Mouse (Mus musculus): ENCODE results near the gene Csf2. TPM values are rescaled to one million over a fixed set of nuclear protein-coding genes. Genes with fewer than 3 reads are reported as not detected.

Gene Csf2
- polyA plus RNA-seq, 1 experiment = not detected

DNA sequence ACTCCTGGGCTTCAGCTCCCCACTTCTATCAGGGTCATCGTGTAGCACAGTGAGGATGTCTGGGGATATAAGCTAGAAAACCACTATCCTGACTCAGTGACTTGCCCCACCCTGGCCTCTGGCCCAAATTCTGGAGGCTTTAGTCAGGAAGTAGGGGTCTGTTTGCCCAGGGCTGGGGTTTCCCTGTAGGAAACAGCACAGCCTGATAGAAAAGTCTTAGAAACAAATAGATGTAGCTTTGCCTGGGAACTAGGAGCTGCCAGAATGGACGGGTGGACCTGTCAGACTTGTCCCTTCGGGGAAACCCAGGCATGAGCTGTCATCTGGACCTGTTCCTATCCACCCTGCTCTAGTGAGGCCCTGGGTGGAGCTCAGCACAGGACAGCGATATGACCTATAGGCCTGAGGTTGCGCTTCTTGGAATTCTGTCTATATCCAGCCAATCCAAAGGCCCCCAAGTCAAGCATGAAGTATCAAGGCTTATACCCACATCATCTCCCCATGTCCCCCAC, 24.9 kb downstream of the Csf2 start:
- no peak for TF ChIP-seq POLR2A (IDR thresholded peaks at IDR 0.05; ENCODE audit: borderline replicate concordance, extremely low read depth, insufficient read depth, insufficient read length, poor library complexity, severe bottlenecking)
- DNase-seq (ENCODE audit: low read depth) = no peak

DNA sequence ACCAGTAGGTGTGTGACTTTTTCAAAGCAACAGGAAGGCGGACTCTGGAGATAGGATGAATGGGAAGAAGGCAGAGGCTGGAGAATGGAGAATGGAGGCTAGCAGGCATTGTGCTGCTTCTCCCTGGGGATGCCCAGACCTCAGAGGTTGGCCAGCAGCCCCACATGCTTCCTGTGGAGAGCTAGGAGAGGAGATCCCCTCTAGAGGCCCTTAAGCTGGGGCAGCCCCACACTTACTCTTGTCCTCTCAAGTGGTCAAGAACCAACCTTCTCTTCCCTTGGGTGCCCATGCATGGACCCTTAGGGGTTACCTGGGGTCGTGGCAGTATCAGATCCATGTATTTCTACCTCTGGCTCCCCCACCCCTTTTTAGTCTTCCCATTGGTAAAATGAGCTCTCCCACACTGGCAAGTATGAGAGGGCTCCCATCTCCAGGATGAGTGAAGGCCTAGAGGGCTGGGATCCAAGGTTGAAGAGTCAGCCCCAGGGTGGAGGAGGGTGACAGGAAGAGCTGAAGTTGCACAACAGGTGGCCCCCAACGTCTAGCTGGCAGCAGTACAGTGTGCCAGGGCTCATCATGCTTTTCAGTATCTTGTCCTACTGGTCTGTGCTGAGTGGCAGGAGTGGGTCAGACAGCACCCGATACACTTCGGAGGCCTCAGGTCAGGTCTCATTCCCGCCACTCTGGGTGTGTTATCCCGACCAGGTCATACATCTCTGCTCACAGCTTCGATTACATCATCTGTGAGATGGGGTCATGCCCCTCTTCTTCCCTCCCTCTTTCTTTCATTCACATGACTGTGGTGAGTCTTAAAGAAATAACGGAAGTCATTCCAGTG, 25.6 kb downstream of the Csf2 start:
- no peak for DNase-seq (ENCODE audit: low read depth)
- TF ChIP-seq POLR2A (IDR thresholded peaks at IDR 0.05; ENCODE audit: borderline replicate concordance, extremely low read depth, insufficient read depth, insufficient read length, poor library complexity, severe bottlenecking) = no peak
- no peak for TF ChIP-seq CTCF (IDR thresholded peaks at IDR 0.05; ENCODE audit: borderline replicate concordance, extremely low read depth, insufficient read depth, insufficient read length)

DNA sequence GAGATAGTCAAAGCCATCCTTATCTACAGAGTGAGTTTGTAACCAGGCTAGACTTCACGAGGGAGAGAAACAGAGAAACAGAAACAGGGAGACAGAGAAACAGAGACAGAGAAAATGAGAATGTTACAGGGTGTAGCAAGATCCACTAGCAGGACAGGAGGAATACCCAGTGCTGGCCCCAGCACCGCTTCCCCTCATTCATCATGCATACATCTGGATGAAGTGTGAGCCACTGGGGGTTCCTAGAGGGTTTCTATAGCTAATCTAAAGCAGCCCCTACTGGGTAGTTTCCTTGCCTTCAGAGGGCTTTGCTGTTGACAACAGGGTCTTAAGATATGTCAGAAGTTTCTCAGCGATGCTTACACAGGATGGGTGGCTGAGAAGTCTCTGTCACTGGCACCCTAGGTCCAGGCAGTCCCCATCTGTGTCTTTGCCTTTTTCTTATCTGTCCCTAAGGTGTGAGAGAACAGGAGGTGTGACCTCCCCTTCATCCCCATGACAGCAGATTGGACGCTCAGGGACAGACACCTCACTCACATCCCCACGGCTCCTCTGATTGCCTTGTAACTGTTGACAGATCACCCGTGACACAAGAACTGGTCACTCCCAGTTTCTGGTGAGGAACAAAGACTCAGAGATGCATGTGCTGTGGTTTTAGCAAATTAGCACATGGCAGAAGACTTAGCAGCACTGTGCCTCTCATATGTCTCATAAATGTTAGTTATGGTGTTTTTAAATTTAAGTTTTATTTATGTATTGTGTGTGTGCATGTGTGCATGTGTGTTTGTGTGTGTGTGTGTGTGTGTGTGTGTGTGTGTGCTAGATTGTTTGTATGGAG, 29.3 kb downstream of the Csf2 start:
- TF ChIP-seq POLR2A (IDR thresholded peaks at IDR 0.05; ENCODE audit: borderline replicate concordance, extremely low read depth, insufficient read depth, insufficient read length, poor library complexity, severe bottlenecking) = no peak
- no peak for TF ChIP-seq CTCF (IDR thresholded peaks at IDR 0.05; ENCODE audit: borderline replicate concordance, extremely low read depth, insufficient read depth, insufficient read length)
- no peak for DNase-seq (ENCODE audit: low read depth)

DNA sequence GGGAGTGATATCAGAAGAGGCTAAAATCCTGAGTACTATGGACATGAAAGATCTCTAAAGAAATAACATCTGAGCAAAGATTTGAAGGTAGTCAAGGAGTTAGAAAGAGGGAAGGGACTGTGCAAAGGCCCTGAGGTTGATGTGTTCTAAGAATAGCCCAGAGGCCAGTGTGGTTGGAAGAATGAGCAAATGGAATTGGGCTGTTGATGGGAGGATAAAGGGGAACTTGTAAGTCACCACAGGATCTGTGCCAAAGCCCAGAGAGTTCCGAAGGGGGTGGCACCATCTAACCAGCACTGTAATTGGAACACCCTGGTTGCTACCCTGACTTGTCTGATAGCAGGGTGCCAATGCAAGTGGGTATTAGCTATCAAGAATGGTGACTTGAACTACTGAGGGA, 30.3 kb downstream of the Csf2 start:
- TF ChIP-seq POLR2A (IDR thresholded peaks at IDR 0.05; ENCODE audit: borderline replicate concordance, extremely low read depth, insufficient read depth, insufficient read length, poor library complexity, severe bottlenecking) = no peak
- no peak for TF ChIP-seq CTCF (IDR thresholded peaks at IDR 0.05; ENCODE audit: borderline replicate concordance, extremely low read depth, insufficient read depth, insufficient read length)
- DNase-seq (ENCODE audit: low read depth) = no peak

DNA sequence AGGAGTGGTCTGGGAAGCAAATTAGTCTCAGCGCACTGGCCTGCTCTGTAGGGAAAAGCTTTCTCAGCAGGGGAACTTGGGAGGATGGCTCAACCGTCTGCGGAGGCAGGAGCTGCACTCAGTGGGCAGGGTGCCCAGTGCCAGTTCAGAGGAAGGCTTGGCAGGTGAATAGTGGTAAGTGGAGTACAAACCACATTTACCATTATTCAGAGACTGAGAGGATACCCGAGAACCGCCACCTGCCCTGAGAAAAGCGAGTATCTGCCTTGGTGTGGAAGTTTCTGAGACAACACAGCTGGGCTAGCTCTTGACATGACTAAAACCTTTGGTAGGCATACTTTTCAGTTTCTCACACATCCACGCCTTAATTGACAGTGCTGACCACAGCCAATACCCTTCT, 32.1 kb downstream of the Csf2 start:
- peak; percentile 11 for DNase-seq (ENCODE audit: low read depth)

DNA sequence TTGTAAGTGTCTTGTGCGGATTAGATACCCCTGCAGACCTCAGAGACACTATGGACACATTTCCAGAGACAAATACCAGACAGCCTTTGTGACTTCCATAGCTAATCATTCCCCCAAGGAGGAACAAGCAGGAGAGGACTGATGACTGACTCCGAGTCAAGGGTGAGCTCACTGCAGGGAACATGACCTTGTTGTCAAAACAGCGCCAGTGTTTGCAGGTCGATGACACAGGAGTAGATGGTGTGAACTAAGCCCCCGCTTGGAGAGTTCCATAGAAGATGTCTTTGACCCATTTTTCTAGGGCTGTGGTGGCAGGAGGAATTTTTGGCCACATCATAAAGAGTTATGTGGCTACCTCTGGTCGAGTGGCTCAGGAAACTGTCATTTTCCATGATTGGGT, 33.4 kb downstream of the Csf2 start:
- TF ChIP-seq CTCF (IDR thresholded peaks at IDR 0.05; ENCODE audit: borderline replicate concordance, extremely low read depth, insufficient read depth, insufficient read length) (no peak), POLR2A (IDR thresholded peaks at IDR 0.05; ENCODE audit: borderline replicate concordance, extremely low read depth, insufficient read depth, insufficient read length, poor library complexity, severe bottlenecking) (no peak)
- no peak for DNase-seq (ENCODE audit: low read depth)

More for the DNA sequence above, 32.1 kb downstream of the Csf2 start:
- no peak for TF ChIP-seq CTCF (IDR thresholded peaks at IDR 0.05; ENCODE audit: borderline replicate concordance, extremely low read depth, insufficient read depth, insufficient read length)
- TF ChIP-seq POLR2A (IDR thresholded peaks at IDR 0.05; ENCODE audit: borderline replicate concordance, extremely low read depth, insufficient read depth, insufficient read length, poor library complexity, severe bottlenecking) = no peak

DNA sequence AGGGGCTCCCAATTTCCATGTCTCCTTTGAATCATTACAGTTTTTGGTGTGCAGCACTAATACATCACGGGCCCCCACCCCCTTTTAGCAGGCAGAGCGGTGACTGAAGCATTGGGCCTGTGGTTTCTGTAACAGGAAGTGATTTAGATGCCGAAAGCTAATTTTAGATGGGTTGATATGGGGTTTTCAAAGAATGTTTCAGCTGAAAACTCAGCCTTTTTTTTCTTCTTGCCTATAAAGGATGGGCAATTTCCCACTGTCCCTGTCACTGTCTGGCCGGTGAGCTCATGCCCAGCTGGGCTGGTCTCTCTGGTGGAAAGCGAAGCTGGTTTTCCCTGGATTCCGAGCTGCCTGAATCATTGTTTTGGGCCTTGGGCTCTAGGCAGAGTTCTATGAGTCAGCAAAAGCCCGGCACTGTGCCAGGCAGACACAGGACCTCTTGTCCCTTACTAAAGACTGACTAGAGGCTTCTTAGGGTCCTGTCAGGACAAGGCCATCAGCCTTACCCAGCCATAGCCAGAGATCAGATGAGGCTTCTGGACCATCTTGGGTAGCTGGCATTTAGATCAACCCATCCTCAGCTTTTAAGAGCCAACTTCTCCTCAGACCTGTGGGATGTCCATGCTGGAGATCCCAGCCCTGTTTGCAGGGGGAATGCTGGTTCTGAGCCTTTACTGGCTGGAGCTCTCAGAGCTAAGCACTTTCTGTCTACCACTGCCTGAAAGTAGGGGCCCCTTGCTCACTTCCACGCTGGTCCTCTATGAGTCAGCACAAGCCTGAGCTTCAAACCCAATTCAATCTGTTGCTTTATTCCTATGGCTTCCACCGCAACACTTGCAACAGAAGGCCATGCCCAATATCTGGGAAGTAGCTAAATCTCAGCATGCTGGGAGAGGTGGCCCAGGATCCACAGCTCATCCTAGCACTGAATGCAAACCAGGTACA, 34.7 kb downstream of the Csf2 start:
- no peak for DNase-seq (ENCODE audit: low read depth)
- TF ChIP-seq POLR2A (IDR thresholded peaks at IDR 0.05; ENCODE audit: borderline replicate concordance, extremely low read depth, insufficient read depth, insufficient read length, poor library complexity, severe bottlenecking) (no peak), CTCF (IDR thresholded peaks at IDR 0.05; ENCODE audit: borderline replicate concordance, extremely low read depth, insufficient read depth, insufficient read length) (no peak)

DNA sequence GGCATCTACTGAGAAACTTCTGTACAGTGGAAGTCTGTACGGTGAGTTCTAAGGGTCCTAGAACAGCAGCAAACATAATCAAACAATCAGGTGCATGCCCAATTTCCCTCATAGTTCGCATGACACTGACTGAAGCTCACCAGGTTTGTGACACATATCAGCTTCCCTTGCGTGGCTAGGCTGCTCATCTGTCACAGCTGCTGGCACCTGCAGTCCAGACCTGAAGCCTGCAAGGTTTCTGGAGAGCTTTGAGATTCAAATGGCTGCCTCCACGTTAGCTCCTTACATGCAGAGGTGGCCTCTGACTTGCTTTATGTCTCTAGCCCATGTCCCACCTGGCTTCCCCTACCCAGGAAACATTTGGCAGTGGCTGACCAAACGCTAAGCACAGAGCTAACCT, 35.8 kb downstream of the Csf2 start:
- TF ChIP-seq POLR2A (IDR thresholded peaks at IDR 0.05; ENCODE audit: borderline replicate concordance, extremely low read depth, insufficient read depth, insufficient read length, poor library complexity, severe bottlenecking) (no peak), CTCF (IDR thresholded peaks at IDR 0.05; ENCODE audit: borderline replicate concordance, extremely low read depth, insufficient read depth, insufficient read length) (no peak)
- no peak for DNase-seq (ENCODE audit: low read depth)

DNA sequence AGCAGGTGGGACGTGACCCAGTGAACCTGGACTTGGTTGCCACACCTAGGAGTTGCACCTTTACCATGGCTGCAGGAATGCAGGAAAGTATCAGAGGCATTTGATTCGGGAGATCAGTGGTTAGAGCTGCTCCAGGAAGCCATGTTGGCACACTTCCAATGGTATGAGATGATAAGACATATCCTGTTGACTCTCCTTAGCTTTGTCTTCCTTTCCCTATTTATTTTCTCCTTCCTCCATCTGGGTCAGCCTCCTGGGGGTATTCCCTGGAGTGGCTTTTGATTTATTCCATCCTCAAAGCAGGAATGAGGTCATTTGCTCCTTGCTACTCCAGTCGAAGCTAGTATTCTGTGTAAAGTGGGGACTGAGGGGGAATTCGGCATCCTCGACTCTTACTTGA, 42.5 kb downstream of the Csf2 start:
- DNase-seq (ENCODE audit: low read depth) = no peak
- no peak for TF ChIP-seq POLR2A (IDR thresholded peaks at IDR 0.05; ENCODE audit: borderline replicate concordance, extremely low read depth, insufficient read depth, insufficient read length, poor library complexity, severe bottlenecking)
- no peak for TF ChIP-seq CTCF (IDR thresholded peaks at IDR 0.05; ENCODE audit: borderline replicate concordance, extremely low read depth, insufficient read depth, insufficient read length)

DNA sequence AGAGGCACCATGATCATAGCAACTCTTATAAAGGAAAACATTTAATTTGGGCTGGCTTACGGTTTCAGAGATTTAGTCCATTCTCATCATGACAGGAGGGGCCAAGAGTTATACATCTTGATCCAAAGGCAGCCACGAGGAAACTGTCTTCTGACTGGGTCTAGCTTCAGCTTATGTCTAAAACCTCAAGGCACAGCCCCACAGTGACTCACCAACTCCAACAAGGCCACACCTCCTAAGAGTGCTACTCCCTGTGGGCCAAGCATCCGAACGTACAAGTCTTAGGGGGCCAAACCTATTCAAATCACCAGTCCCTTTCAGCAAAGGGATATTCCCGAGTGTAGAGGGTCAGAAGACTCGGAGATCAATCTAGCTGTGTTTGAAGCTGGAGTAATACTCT, 44.1 kb downstream of the Csf2 start:
- no peak for TF ChIP-seq CTCF (IDR thresholded peaks at IDR 0.05; ENCODE audit: borderline replicate concordance, extremely low read depth, insufficient read depth, insufficient read length)
- TF ChIP-seq POLR2A (IDR thresholded peaks at IDR 0.05; ENCODE audit: borderline replicate concordance, extremely low read depth, insufficient read depth, insufficient read length, poor library complexity, severe bottlenecking) = no peak
- DNase-seq (ENCODE audit: low read depth) = no peak
